Mouse (Mus musculus): ENCODE data around the gene Eif4a1.

DNA sequence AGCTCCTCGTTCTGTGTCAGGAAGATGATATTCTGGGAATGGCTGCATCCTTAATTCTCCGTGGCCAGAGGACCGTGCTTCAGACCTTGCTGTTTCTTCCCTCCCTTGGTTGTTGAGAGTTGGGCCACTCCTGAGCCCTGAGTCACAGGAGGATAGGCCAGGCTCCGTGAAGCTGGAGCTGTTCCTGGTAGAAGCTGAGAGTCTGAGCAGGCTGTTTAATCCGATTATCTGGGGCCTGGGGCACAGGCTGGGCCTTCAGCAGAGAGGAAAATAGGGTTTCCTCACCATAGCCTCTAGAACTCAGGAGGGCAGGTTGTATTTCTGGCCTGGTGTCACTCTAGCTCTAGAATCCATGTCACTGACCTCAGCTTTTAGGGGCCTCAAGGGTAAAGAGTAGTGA lies 18.8 kb downstream of the Eif4a1 start:
- TF ChIP-seq ZNF384 (IDR thresholded peaks at IDR 0.05; ENCODE audit: low read depth, low read length): no peak
- TF ChIP-seq MAFK (IDR thresholded peaks at IDR 0.05; ENCODE audit: insufficient read depth, low read depth, low read length): no peak
- no peak for TF ChIP-seq ZC3H11A (IDR thresholded peaks at IDR 0.05; ENCODE audit: borderline replicate concordance, low read depth, low read length)
- TF ChIP-seq CHD2 (IDR thresholded peaks at IDR 0.05; ENCODE audit: low read depth, low read length): no peak
- TF ChIP-seq HCFC1 (IDR thresholded peaks at IDR 0.05; ENCODE audit: borderline replicate concordance, insufficient read depth, low read length): no peak

Data from ES-E14 (cell line).